Mouse (Mus musculus): ENCODE measurements around the gene Bend3.

- TF ChIP-seq CTCF (IDR thresholded peaks at IDR 0.05; ENCODE audit: low read depth, low read length) (peak; percentile 57), POLR2A (IDR thresholded peaks at IDR 0.05; ENCODE audit: borderline replicate concordance, low read depth, low read length) (no peak)
Measured at GRCm38 (mm10) chr10:43475376-43475775, 3.3 kb upstream of the Bend3 start.

Measured in bone marrow macrophage, adult 2 months (primary cell).